Mouse (Mus musculus) heart, postnatal 0 days (tissue): ENCODE measurements around the gene Syna.

Experiments
- CTCF ChIP-seq: IDR thresholded peaks from 2 replicates; pipeline ENCODE4 v1.5.1; 2016; ENCODE audit warnings: antibody characterized with exemption, control low read depth, low read depth
- EP300 ChIP-seq: IDR thresholded peaks from 2 replicates; pipeline ENCODE4 v1.6.1; 2016; ENCODE audit warnings: antibody characterized with exemption, low read depth

- TF ChIP-seq CTCF (peak; percentile 77), EP300 (no peak)
Observed at GRCm38 (mm10) chr5:134582221-134582907, 22.4 kb upstream of the Syna start.
